Mouse (Mus musculus) gastrocnemius, postnatal 4 days (tissue): ENCODE measurements at regions not wholly inside any gene's neighbourhood (a gene's known extent, or its start where the extent isn't known, plus 50 kb on each side); places are given as distances from the start of the nearest gene placed in this dataset.

Experiments used
- DNase-seq, 2 experiments: peaks; one replicate each; pipeline ENCODE4 v3.0.0; 2021 to 2022; ENCODE audit warnings: low spot score in 2 of 2, mixed read lengths in 2 of 2

- peak in 1 of 2 experiments; percentile 14 for DNase-seq
Measured at GRCm38 (mm10) chr3:56590071-56590470, 406.6 kb upstream of the Nbea start.

DNA sequence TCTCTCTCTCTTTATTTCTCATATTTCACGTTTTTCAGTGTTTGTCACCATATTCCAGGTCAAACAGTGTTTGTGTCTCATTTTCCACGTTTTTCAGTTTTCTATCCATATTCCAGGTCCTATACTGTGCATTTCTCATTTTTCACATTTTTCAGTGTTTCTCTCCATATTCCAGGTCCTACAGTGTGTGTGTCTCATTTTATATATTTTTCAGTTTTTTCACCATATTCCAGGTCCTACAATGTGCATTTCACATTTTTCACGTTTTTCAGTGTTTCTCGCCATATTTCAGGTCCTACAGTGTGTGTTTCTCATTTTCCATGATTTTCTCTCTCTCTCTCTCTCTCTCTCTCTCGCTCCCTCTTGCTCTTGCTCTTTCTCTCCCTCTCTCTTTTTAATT lies 391.9 kb upstream of the Nbea start:
- DNase-seq, result peak; percentile 12 to 83

DNA sequence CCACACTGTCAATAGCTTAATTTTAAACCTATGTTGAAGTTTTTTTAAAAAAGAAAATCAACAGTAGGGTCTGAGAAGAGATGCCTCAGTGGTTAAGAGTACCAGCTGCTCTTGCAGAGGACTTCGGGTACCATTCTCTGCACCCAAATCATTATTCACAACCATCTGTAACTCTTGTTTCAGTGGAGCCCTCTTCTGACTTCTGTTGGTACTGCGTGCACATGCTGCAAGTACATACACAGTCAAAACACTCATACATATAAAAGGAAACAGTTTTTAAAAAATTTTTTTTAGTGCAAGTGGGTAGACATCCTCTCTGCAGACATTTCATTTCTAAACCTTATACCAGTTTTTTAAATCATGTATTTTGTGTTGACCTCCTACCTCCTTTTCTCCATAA lies 352.7 kb upstream of the Nbea start:
- no peak for DNase-seq

DNA sequence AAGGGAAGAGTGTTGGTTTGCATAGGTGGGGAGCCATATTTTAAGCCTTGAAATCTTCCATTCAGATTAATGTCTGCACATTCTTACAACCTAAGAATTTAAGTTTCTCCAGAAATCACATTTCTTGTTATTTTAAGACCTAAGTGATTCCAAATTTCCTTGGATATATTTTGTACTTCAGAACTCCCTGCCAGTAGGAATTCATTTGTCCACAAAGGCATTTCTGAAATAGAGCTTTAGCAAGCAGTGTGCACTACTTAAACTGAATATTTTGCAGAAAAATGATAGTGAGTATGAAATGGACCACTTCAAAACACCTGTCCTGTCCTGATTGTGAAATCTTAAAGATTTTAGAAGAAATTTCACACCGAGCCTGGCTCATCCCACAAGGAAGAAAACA lies 320.9 kb upstream of the Nbea start:
- DNase-seq, result no peak

DNA sequence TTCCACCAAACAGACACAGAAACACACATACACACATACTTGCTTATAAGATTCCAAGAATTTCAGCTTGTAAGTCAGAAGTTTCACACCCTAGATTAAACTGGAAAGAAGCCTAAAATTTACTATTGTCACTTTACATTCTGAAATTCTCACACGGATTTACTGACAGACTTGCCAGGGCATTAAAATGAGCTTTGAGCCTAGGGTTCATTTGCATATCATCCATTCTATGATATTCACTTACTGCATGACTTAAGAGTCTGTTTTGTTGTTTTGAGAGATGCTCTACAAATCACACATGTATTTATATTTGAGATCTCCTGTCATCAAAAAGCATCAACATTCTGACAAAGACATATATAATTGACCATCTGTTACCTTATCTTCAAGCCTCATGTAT lies 315.8 kb upstream of the Nbea start:
- no peak for DNase-seq

- no peak for DNase-seq
Measured at GRCm38 (mm10) chr3:56493937-56494336, 310.4 kb upstream of the Nbea start.

- no peak for DNase-seq
Measured at GRCm38 (mm10) chr3:56489154-56489553, 305.7 kb upstream of the Nbea start.

DNA sequence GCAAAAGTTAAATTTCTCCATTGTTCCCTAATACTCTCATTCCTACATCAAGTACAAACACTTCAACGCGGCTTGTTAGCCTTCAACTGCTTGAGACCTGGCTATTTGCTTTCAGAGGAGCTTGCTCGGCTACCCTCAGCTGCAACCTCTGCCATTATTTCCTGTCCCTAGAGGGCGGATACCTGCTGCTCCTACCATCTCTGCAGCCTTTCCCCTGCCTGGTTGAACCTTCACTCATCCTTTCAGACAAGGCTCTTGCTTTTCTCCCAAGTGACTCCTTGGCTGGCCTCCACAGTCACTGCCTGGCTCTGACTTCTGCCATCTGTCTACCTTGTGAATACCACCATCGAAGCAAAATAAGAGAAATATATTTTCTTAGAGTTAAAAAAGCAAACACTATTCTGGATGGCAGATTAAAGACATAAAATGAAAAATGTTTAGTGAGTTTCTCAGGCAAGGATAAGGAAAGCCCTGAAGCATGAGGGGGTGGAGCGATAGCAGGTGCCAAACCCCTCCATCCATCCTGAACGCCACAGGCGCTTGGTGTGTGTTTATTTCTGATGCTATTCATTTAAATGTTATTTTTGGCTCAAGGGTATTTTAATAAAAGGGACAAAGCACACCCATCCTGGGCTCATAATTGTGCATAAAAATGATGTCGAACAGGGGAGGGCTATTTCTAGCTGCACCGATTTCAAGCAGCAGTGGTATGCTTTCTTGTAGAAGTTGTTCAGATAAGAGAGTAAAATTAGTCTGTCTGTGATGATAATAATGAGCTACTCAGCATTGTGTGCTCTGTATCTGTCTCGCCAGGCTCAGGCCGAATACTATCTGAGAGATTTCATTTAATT lies 302.3 kb upstream of the Nbea start:
- no peak for DNase-seq

GRCm38 (mm10) chr3:56484096-56484495 lies 300.6 kb upstream of the Nbea start:
- DNase-seq, result no peak

DNA sequence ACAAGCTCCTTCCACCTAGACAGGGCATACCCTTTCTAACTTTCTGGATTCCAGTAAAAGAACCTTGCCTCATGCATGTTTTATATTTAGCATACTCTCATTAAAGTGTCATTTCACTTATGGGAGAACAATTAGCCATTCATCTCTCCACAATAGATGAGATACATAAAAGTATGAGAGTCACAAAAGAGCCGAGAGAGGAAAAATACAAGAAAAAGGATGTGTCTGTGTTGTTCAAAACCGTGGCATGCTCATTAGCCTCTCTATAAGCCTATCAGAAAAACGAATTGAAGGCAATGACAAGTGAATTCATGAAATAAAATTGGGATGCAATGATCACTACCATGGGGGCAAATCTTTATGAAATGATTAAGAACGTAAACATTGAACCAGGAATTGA lies 299.9 kb upstream of the Nbea start:
- DNase-seq, result no peak

- DNase-seq, result no peak
Measured at GRCm38 (mm10) chr3:56479529-56479928, 296.0 kb upstream of the Nbea start.

GRCm38 (mm10) chr3:56478544-56479140 lies 295.1 kb upstream of the Nbea start:
- DNase-seq, result no peak

GRCm38 (mm10) chr3:56475529-56476527 lies 292.3 kb upstream of the Nbea start:
- DNase-seq, result no peak

DNA sequence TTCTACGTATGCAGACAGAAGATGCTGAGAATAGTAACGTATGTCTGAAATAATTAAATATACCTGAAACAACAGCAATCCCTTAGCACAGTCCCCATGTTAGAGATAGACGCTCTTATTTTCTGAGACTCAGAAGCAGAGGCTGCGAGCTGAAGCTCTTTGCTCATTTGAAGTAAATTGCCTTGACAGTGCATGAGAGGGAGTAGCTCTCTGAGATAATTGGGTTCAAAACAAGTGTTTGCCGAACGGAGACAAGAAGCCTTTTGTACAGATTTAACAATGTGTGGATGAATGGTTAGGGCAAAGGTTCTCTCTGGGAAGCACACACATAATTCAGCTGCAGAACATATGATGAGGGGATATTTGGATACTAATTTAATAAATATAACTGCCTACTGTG lies 289.1 kb upstream of the Nbea start:
- no peak for DNase-seq

DNA sequence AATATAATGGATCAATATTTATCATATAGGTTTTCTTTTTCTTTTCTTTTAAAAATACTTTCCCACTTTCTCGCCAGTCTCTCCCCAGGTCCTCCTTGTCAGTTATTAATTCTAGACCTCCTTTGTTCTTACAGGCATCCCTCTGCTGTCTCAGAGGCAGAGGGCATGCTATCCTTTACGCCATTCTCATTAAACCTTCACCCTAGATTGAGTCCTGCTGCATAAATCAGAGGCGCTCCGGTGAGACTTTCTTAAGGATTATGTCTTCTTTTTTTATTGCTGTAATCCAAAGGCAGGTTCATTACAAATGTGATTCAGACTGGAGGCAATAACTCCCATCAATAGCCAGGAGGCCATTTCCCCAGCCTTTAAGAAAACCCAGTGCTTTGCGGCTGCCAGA lies 288.3 kb upstream of the Nbea start:
- no peak for DNase-seq

DNA sequence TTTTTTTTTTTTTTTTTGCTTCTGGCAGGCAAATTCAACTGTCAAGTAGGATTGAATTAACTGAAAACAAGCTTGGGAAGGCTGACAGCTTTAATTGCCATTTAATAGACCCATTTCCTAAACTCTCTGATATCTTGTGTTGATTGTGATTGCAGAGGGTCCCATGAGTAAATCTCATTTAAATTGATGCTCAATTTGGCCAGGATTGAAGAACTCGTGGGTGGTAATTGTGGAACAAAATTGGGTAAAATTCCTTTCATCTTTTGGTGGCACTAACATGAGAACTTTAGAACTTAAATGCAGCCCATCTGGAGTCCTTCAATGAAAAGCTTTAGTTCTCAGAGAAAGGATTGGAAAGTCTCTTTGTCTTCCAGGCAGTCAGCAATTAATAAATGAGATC lies 287.7 kb upstream of the Nbea start:
- DNase-seq, result no peak

- no peak for DNase-seq
Measured at GRCm38 (mm10) chr3:56457625-56458024, 274.1 kb upstream of the Nbea start.

DNA sequence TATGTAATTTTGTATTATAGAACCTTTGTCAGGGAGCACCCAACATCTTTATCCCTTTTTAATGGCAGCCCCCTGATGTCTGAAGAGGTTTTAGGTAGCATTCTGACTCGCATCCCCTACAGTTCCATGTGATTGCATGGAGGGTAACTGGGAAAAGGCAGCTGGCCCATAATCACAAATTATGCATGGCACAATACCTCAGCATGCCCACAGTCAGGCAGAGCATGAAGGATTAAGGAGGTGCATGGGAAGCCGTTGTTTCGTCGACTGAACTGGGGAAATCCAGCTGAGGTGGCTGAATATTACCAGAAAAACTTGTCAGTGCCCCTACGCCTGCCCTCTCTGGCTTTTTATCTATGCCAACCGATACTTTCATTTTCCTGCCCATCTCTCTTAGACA lies 272.8 kb upstream of the Nbea start:
- no peak for DNase-seq

DNA sequence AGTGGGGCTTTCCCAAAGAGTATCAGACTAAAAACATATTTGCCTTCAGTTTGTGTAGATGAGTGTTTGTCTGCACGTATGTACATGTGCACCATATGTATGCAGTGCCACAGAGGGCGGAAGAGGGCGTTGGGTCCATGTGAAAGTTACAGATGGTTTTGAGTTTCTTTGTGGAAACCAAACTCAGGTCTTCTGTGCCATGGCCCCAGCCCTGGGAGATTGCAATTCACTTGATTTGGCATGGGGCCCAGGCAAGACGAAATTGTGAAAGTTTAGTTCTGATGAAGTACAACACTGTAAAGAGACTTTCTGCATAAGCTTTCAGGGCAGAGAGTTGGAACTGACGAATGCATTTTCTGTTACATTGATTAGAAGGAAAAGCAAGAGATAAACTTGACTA lies 255.4 kb upstream of the Nbea start:
- peak in 1 of 2 experiments; percentile 15 for DNase-seq

DNA sequence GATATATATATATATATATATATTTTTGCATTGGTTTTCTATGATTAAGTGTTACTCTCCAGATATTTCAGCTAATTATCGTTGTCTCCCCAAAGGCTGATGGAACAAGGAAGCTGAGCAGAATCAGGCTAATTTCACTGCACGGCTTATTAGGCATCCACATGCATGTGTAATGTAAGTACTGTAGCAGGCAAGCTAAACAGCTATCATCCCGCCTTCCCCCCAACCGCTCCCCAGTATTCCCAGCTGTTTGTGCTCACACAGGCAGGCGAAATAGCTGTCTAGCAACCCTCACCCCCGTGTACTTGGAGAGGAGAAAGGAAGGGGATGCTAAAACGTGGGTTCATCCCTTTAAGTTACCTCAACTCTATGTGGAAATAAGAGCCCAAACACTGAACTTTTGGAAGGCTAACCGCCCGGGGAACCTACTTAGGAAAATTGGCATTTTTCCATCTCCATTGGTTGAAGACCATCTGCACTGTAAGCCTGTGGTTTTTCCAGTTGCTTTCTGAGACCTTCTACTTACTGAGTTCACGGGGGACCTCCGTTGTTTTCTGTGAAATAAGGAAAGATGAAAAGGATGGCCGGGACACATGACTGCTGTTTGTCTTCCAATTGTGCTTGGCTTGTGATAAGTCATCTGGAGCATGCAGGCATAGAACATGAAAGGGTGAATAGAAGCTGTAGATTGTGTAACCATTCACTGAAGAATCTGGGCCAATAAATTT lies 254.7 kb upstream of the Nbea start:
- no peak for DNase-seq

DNA sequence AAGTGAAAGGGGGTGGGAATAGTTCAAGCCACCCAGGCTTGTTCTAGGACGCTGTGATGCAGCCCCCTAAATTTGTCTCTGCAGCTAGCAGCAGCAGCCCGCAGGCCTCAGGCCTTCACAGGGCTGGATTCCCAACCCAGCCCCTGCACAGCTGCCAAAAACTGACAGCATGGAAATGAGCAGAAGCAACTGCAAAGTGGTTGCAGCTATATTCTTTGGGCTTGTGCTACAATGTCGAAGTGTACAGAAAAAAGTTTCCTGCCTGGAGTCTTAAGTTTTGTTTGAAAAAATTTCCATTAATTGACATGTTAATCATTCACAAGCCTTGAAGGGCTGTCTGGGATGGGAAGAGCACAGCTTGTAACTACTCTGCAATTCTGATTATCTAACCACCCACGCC lies 253.6 kb upstream of the Nbea start:
- peak in 1 of 2 experiments; percentile 60 for DNase-seq
